Mouse (Mus musculus): ENCODE measurements around the gene Gm44805. TPM values are rescaled to one million over a fixed set of nuclear protein-coding genes. Genes with fewer than 3 reads are reported as not detected.

The Gm44805 gene
- total RNA-seq, 2 experiments from 2014 or later = not detected

DNA sequence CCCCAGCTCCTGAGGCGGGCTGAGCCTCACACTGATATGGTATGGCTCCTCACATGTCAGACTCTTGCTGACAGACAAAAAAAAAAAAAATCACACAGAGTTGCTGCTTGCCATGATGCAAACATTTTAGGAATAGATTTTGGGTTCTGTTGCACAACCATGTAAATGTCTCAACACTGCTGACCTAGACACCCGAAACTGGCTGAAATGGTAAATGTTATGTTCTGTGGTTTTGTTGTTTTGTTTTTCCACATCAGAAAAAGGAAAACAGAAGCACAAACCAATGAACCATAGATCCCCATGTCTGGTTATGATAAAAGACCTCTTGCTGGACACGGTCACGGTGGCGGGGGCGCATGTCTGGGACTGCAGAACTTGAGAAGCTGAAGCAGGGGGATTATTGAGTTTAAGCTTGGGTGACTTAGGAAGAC is 2.6 kb upstream of the Gm44805 start:
- intact Hi-C loops (cut with DNase I) = no loop called here
- DNase-seq (ENCODE audit: low spot score in 2 of 2) = no peak

DNA sequence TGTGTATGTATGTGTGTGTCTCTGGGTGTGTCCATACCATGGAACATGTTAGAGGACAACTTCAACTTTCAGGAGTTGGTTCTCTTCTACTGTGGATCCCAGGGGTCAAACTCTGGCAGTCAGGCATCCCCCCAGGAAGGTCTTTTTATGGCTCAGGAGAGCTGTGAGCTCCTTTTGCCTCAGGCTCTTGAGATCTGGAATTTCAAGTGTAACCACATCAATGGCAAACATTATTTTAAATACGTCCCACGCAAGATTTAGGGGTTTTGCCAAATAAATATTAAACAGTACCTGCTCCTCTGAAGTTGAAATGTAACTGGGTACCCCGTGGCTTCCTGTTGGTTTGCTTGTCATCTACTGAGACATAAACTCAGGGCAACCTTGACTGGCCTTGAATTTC is 1.8 kb upstream of the Gm44805 start:
- intact Hi-C loops (cut with DNase I) = no loop called here
- DNase-seq (ENCODE audit: low spot score in 2 of 2) = no peak

DNA sequence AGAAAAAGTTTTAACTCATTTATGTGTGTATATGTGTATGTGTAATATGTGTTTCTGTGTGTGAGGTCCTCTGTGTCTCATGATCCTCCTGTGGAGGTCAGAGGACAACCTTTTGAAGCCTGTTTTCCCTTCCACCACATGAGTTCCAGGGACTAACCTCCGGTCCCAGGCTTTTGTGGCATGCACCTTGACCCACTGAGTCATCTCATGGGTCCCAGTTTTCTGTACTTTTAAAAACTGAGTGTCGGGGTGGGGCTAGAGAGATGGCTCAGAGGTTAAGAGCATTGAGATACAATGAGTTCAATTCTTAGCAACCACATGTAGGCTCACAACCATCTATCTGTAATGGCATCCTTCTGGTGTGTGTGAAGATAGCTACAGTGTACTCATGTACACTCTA is 521 bp downstream of the Gm44805 start:
- DNase-seq (ENCODE audit: low spot score in 2 of 2) = no peak
- intact Hi-C loops (cut with DNase I) = no loop called here

DNA sequence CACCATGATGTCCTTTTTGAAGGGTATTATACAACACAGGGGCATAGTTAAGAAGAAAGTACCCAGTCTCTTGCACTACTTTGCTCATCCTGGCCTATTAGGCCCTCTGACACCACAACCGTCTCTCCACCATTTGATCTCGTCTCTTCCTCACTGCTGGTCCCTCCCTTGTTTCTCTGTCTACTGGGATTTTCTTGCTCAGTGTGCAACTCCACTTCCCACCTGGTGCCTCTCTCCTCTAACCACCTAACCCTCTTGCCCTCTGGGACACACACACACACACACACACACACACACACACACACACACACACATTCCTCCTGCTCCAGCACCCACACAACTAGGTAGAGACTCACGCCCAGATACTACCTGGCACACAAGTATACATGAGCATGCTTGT is 2.3 kb downstream of the Gm44805 start:
- intact Hi-C loops (cut with DNase I) = no loop called here
- DNase-seq (ENCODE audit: low spot score in 2 of 2) = no peak

DNA sequence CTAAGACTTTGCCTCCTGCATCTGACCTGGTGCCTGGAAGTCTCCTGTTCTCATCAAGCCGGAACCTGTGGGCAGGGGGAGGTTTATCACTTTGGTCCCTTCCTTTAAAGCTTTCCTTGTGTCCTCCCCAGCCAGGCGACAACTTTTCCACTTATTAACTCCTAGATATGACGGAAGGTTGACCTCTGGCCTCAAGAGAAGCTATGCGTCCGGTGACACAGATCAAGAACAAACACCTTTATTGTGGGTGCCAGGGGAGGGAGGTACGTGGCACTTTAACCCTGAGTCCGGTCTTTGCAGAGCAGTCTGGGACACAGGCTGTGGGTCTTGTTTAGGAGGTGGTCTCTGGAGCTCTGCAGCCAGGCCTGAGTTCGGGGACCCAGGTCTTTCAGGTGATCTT is 3.4 kb downstream of the Gm44805 start, which contains the start of gene Apoc2:
Apoc2 (minus strand) TSS at position 70 of the 400 bp plus-strand sequence.
- no peak for DNase-seq (ENCODE audit: low spot score in 2 of 2)
- intact Hi-C loops (cut with DNase I) = no loop called here

DNA sequence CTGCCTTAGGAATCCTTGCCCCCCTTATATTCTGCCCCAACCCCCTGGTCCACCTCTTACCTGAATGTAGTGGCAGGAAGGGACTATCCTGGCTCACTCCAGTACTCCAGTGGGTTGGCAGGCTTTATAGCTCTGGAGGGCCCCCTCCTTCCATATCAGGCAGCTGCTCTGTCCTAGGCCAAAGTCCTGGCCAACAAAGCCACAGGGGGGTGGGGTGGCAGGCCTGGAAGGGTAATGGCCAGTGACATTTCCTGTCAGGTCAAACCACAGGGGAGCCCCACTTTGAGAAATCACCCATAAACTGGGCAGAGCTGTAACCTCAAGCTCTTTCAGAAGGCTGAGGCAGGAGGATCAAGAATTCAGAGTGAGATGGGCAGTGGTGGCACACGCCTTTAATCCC is 4.6 kb downstream of the Gm44805 start:
- intact Hi-C loops (cut with DNase I) = no loop called here
- DNase-seq (ENCODE audit: low spot score in 2 of 2) = no peak

DNA sequence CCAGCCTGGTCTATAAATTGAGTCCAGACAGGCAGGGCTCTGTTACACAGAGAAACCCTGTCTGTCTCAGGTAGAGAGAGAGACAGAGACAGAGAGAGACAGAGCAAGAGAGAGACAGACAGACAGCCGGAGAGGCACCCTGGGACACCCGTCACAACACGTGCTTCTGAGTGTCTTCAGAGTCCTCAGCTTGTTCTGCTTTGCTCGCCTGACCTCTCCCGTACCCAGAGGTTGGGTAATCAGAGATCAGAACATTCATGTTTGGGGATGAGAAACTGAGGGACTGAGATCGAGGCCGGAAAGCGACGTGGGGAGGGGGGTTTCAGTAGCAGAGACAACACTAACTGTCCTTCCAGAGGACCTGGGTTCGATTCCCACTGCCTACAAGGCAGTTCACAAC is 5.4 kb downstream of the Gm44805 start:
- DNase-seq (ENCODE audit: low spot score in 2 of 2) = no peak
- intact Hi-C loops (cut with DNase I) = no loop called here

DNA sequence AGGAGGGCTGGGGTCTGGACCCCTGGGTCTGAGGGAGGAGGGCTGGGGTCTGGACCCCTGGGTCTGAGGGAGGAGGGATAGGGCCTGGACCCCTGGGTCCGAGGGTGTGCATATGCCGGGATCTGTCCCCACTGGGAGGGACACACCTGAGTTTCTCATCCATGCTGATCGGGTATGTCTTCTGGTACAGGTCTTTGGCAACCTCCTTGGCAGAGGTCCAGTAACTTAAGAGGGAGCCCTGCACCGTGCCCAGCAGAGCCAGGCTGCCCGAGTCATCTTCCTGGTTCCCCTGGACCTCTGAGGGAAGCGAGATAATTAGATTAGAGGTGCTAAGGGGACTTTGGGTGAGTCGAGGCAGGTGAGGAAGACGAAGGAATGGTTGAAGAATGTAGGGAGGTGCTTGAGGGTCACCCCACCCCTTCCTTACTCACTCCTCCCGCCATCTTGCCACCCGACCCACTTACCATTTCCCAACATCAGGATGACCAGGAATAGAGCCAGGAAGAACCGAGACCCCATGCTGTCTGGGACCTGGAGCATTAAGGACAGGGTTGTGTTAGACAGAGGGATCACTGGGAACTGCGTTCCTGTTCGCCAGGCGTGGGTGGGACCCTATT is 8.0 kb downstream of the Gm44805 start:
- DNase-seq (ENCODE audit: low spot score in 2 of 2) = no peak
- intact Hi-C loops (cut with DNase I) = no loop called here

DNA sequence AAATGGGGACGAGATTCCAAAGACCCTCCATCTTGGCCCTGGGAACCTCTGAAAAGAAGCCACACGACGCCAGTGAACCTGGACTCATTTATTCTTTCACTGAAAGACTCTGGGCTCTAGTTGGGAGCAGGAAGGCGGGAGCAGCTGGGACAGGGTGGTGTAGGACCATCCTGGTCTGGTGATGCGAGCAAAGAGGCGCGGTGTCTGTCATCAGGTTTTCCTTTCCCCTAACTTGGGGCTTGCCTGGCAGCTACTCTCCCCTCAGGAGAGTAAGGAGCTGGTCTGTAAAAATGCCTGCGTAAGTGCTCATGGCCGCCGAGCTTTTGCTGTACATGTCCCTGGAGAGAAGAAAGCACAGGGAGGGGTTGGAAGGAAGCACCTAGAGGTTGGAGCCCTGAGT is 9.7 kb downstream of the Gm44805 start:
- no peak for DNase-seq (ENCODE audit: low spot score in 2 of 2)
- intact Hi-C loops (cut with DNase I) = no loop called here

DNA sequence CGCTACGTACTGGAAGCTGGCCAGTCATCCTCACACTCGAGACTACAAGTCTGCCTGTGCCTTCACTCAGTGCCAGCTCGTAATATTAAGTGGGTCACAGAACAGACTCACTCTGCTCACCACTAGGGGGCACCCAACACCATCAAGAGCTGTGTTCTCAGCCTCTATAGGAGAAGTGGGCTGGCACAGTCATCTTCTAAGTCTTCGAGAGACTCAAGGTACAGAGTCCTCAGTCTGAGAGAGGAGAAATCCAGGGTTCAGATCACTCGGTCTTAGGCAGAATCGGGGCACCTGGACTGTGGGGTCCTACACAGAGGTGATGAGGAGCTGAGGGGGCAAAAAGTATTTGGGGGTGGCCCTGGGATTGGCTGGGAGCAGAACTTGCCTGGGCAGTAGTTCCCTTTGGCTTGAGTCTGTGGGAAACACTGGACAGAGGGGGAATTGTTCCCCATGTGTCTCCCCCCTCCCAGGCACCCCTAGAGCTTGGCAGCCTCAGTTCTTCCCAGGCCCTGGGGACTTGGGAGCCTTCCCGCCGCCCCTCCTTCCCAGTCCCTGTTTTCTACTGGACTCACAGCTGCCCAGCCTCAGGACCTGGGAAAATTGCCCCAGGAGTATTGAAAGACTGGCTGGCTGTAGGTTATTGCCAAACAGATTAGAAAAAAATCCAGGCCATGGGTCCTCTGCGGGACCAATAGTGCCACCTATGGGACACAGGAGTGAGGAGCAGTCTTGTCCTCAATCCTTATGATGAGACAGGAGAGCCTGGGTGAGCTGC is 12.1 kb downstream of the Gm44805 start:
- DNase-seq (ENCODE audit: low spot score in 2 of 2) = peak; percentile 88 to 91
- intact Hi-C loops (cut with DNase I) = loop anchor here (1.0 to 5.0 kb wide), 2 partner anchors 32 to 123 kb away; no protein-coding TSS in a partner anchor

DNA sequence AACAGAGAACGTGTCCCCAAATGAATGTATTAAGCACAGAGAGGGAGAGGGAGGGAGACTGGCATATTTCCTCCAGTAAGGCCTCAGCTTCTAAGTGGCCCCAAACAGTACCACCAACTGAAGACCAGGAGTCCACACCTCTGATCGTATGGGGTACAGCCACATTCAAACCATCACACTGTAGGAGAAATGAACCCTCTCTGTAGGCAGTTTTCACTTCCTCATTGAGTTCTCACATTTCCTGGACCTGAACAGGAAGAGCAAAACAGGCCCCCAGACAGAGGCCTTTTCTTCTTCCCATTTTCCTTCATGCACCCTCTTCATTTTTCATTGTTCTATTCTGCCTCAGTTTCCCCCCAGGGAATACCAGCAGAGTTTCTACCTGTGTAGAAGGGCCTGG is 13.8 kb downstream of the Gm44805 start:
- intact Hi-C loops (cut with DNase I) = loop anchor here (5.0 kb wide), 1 partner anchor 125 kb away; no protein-coding TSS in a partner anchor
- DNase-seq (ENCODE audit: low spot score in 2 of 2) = no peak

DNA sequence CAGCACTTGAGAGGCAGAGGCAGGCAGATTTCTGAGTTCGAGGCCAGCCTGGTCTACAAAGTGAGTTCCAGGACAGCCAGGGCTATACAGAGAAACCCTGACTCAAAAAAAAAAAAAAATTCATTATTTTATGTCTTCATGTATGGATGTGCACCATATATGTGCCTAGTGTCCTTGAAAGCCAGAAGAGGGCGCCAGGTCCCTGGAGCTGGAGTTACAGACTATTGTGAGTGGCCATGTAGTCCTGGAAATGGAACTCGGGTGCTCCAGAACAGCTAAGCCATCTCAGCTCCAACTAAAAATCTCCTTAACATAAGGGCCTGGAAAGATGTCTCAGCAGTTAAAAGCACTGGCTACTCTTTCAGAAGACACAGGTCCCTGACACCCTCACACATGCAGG is 14.5 kb downstream of the Gm44805 start:
- intact Hi-C loops (cut with DNase I) = loop anchor here (5.0 kb wide), 1 partner anchor 126 kb away; no protein-coding TSS in a partner anchor
- no peak for DNase-seq (ENCODE audit: low spot score in 2 of 2)

DNA sequence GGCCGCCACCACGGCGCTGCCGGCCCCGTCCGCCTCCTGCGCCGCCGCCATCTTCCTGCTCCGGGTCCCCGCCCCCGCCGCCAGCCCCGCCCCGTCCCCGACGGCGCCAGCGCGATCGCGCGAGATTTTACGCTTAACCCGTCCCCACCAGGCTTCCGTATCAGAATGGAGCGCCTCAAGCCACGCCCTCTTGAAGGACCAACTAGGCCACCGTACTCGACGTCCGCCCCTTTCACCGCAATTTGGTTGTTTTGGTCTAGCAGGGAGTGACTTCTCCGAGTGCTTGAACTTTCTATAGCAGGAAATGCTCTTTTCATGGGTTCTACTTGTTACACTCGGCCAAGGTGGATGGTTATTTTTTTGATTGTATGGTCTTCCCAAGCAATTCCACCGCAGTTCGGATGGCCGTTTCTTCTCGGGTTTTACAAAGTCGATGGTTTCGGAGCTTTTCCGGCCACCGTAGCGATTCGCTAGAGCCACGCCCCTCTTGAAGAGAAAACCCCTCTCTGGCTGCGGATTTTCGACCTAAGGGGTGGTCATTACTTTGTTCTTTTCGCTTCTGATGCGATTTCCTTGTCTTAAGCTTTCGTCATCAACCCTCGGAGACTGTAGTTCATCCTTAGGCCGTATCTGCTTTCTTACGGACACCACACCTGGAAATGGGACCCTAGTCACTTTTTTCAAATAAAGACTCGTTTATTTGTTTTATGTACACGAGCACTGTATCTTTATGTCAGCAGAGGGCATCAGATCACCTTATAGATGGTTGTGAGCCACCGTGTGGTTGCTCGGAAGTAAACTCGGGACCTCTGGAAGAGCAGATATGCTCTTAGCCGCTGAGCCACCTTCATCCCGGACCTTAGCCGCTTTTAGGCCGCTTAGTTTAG is 16.0 kb downstream of the Gm44805 start, which contains the start of gene Clptm1:
Clptm1 (minus strand) TSS at position 79 of the 887 bp plus-strand sequence.
- peak; percentile 98 to 99 for DNase-seq (ENCODE audit: low spot score in 2 of 2)

DNA sequence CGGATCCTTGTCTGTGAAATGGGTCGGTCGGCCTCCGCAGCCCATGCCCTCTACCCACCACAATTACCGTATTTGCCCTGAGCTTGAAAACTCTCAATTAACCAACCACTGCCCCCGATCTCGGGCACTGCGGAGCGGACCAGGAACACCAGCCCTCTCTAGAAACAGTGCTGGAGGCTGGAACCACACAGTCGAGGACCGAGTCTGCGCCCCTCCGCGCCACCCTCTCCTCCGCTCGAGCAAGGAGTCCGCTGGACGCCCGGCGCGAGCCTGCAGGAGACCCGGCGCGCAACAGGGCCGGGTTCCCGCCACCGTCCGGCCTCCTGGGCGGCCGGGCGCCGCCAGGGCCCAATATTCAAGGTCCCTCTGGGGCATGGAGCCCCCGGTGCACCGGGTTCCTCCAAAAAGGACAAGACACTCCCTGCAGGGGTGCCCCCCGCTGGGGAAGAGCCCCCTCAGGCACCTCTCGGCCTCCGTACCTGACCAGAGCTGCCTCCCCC is 16.7 kb downstream of the Gm44805 start:
- intact Hi-C loops (cut with DNase I) = loop anchor here (2.0 kb wide), 1 partner anchor 50 kb away; the partner anchor contains the start of gene Tomm40
- no peak for DNase-seq (ENCODE audit: low spot score in 2 of 2)

More for the DNA sequence above, 16.0 kb downstream of the Gm44805 start, which contains the start of gene Clptm1:
- intact Hi-C loops (cut with DNase I) = loop anchor here (2.0 to 5.0 kb wide), 2 partner anchors 50 to 127 kb away; partner anchors contain the start of gene Tomm40

DNA sequence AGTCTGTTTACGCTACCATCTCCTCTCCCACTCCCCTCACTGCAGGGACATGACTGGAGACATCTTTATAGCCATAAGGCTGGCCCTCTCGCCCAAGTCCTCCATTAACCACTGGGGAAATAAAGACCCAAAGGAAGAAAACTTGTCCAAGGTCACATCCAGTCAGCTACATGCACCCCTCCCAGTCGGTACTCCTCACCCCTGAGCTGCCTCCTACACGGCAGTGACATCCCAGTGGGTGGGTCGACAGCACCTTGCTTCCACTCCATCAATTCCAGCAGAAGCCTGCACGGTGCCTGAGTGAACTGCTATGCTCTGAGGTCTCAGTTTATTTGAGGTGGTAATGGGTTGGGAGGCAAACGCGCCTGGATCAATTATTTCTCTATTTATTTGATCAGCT is 17.3 kb downstream of the Gm44805 start:
- intact Hi-C loops (cut with DNase I) = loop anchor here (2.0 kb wide), 1 partner anchor 51 kb away; the partner anchor contains the start of gene Tomm40
- no peak for DNase-seq (ENCODE audit: low spot score in 2 of 2)

DNA sequence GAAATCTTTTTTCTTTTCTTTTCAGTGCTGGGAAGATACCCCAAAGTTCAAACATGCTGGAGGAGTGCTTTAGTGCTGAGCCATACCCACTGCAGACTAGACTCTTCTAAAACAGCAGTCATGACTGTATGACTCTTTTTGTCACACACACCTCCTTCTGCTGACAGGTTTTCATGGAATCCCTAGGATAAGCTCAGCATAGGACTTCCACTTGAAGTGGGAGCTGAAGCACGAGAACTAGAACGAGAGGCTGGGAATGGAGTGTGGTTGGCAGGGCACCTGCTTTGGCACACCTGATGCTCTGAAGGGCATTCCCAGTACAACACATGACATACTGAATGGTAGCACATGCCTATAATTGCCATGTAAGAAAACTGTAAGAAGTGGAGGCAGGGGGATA is 28.6 kb downstream of the Gm44805 start:
- intact Hi-C loops (cut with DNase I) = no loop called here
- no peak for DNase-seq (ENCODE audit: low spot score in 2 of 2)

DNA sequence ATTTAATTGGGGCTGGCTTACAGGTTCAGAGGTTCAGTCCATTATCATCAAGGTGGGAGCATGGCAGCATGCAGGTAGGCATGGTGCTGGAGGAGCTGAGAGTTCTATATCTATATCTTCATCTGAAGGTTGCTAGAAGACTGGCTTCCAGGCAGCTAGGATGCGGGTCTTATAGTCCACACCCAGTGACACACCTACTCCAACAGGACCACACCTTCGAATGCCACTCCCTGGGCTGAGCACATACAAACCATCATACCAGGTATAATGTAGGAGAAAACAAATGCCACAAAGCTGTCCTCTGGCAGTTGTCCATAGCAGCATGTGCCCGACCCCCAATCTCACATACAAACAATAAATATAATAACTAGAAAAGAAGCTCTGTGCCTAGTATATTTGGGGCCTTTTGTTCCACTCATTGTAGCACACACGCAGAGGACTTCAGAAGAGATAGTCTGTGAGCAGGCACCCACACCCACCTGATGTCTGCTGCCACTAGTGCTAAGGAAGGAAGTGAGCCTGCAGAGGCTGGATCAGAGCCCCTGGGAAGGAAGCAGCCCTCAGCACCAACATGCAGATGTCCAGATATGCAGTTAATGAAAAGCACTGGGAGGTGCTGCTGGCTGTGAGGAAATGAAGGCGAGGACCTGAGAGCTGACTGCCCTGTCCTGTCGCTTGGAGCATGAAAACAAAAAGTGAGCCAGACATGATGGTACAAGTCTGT is 30.0 kb downstream of the Gm44805 start:
- intact Hi-C loops (cut with DNase I) = no loop called here
- no peak for DNase-seq (ENCODE audit: low spot score in 2 of 2)

DNA sequence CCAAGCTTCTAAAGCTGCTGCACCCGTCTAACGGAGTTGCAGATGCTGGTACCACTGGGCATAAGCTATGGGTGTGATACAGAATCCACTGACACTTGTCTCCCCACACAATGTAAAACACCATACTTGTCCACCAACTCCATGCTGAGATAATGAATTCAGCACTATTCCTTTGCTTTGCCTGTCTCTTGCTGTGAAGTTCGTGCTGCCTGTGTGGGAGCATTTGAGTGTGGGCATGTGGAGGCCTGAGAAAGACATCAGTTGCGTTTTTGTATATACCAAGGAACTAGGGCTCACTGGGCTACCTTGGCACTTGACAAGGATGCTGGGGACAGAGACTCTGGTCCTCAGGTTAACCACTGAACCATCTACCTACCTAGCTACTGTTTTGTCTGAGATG is 40.0 kb downstream of the Gm44805 start:
- peak; percentile 21 to 42 for DNase-seq (ENCODE audit: low spot score in 2 of 2)
- intact Hi-C loops (cut with DNase I) = no loop called here

All from left cerebral cortex, postnatal 36 days (tissue).